Comparison of ENCODE assay signal across 7 mouse cellular contexts in genomic region chr9:97295770-97296169, GRCm38 (mm10).
DNase-seq lines count a peak whose midpoint lies in the region; ATAC-seq and TF ChIP-seq lines count a peak whose summit lies in the region.

No protein-coding gene starts in this region.

- 0 out of 2 replicates have a peak, but pooled peaks have one; percentile 6 for TF ChIP-seq CTCF in G1E (IDR thresholded peaks at IDR 0.05; ENCODE audit: low read depth, low read length)
- TF ChIP-seq CTCF in stomach, postnatal 0 days (IDR thresholded peaks at IDR 0.05; ENCODE audit: low read depth): peak; percentile 79

- no peak overlapping the region for H3K9ac ChIP-seq in hindbrain, embryonic 14.5 days
- no peak overlapping the region for H3K9ac ChIP-seq in hindbrain, embryonic 12.5 days
- H3K9ac ChIP-seq in stomach, postnatal 0 days (ENCODE audit: low read length): no peak overlapping the region

- H3K9me3 ChIP-seq in hindbrain, embryonic 14.5 days (ENCODE audit: control insufficient read depth, low read length): no peaks in the 10 kb centered on the region
- no peaks in the 10 kb centered on the region for H3K9me3 ChIP-seq in hindbrain, embryonic 12.5 days (replicated peaks)
- H3K9me3 ChIP-seq in G1E (replicated peaks): peaks cover 59% of the 10 kb centered on the region
- no peaks in the 10 kb centered on the region for H3K9me3 ChIP-seq in stomach, postnatal 0 days (ENCODE audit: control insufficient read depth, low read length)

- no peak for ATAC-seq in hindbrain, embryonic 14.5 days (ENCODE audit: low FRiP score)
- no peak for ATAC-seq in hindbrain, embryonic 12.5 days (ENCODE audit: low FRiP score)
- no peak for ATAC-seq in G1E (ENCODE audit: extremely low read depth, insufficient number of reproducible peaks, low FRiP score, poor library complexity, severe bottlenecking)
- ATAC-seq in common myeloid progenitor, adult 5-6 weeks (replicated peaks; ENCODE audit: low read depth, poor library complexity, severe bottlenecking): 0 out of 2 replicates have a peak, but pooled peaks have one; percentile 71
- ATAC-seq in stomach, postnatal 0 days (ENCODE audit: low FRiP score, low TSS enrichment): no peak

- intact Hi-C loops in left cerebral cortex, postnatal 25 days (cut with DNase I): loop anchor here (2.0 to 10.0 kb wide), 3 partner anchors 737 to 1242 kb away; partner anchors contain the start of gene Clstn2

- TF ChIP-seq EP300 in stomach, postnatal 0 days (optimal IDR thresholded peaks at IDR 0.05): no peak

- no peaks in the 10 kb centered on the region for H3K36me3 ChIP-seq in hindbrain, embryonic 14.5 days (replicated peaks; ENCODE audit: control insufficient read depth, insufficient read depth)
- no peaks in the 10 kb centered on the region for H3K36me3 ChIP-seq in hindbrain, embryonic 12.5 days
- no peaks in the 10 kb centered on the region for H3K36me3 ChIP-seq in G1E (replicated peaks)
- H3K36me3 ChIP-seq in stomach, postnatal 0 days (ENCODE audit: control insufficient read depth, insufficient read depth, low read length): no peaks in the 10 kb centered on the region

- H3K27me3 ChIP-seq in hindbrain, embryonic 14.5 days (ENCODE audit: control insufficient read depth, insufficient read depth, low read length): no peaks in the 10 kb centered on the region
- H3K27me3 ChIP-seq in hindbrain, embryonic 12.5 days: no peaks in the 10 kb centered on the region
- H3K27me3 ChIP-seq in G1E (ENCODE audit: insufficient read depth, low read length): no peaks in the 10 kb centered on the region
- no peaks in the 10 kb centered on the region for H3K27me3 ChIP-seq in stomach, postnatal 0 days (ENCODE audit: control insufficient read depth, insufficient read depth, low read length)

- 33% methylated on average over 7 of the region's 7 CpGs for WGBS in hindbrain, embryonic 14.5 days
- 33% methylated on average over 7 of the region's 7 CpGs for WGBS in hindbrain, embryonic 12.5 days
- WGBS in stomach, postnatal 0 days: 28% methylated on average over 7 of the region's 7 CpGs

- DNase-seq in hindbrain, embryonic 14.5 days (ENCODE audit: low spot score): peak; percentile 68
- DNase-seq in 416B (ENCODE audit: low read depth) (peak; percentile 8), G1E (ENCODE audit: low spot score) (no peak)
- DNase-seq in left cerebral cortex, postnatal 25 days (ENCODE audit: low spot score in 2 of 2): peak; percentile 28 to 42
- DNase-seq in stomach, postnatal 0 days (ENCODE audit: low spot score): peak; percentile 36

- H3K4me1 ChIP-seq in hindbrain, embryonic 14.5 days (replicated peaks; ENCODE audit: control insufficient read depth, insufficient read depth, low read length): no peaks in the 10 kb centered on the region; the same call in 1 of the 2 replicates
- H3K4me1 ChIP-seq in hindbrain, embryonic 12.5 days: no peaks in the 10 kb centered on the region
- no peaks in the 10 kb centered on the region for H3K4me1 ChIP-seq in G1E (ENCODE audit: insufficient read depth, low read depth, low read length)
- no peaks in the 10 kb centered on the region for H3K4me1 ChIP-seq in stomach, postnatal 0 days (replicated peaks; ENCODE audit: control insufficient read depth, insufficient read depth)

- no peak overlapping the region for H3K27ac ChIP-seq in hindbrain, embryonic 14.5 days
- no peak overlapping the region for H3K27ac ChIP-seq in hindbrain, embryonic 12.5 days
- no peak overlapping the region for H3K27ac ChIP-seq in stomach, postnatal 0 days (replicated peaks)

- no peak overlapping the region for H3K4me3 ChIP-seq in hindbrain, embryonic 14.5 days (replicated peaks; ENCODE audit: low read length)
- H3K4me3 ChIP-seq in hindbrain, embryonic 12.5 days: no peak overlapping the region
- H3K4me3 ChIP-seq in G1E (ENCODE audit: low read depth, low read length): no peak overlapping the region
- H3K4me3 ChIP-seq in stomach, postnatal 0 days (ENCODE audit: low read depth, low read length): no peak overlapping the region

- H3K4me2 ChIP-seq in hindbrain, embryonic 14.5 days (replicated peaks): no peak overlapping the region
- no peak overlapping the region for H3K4me2 ChIP-seq in hindbrain, embryonic 12.5 days (replicated peaks)
- H3K4me2 ChIP-seq in stomach, postnatal 0 days (replicated peaks; ENCODE audit: low read depth): no peak overlapping the region
